Mouse (Mus musculus) Patski (cell line): ENCODE data around the gene Serf2. TPM values are rescaled to one million over a fixed set of nuclear protein-coding genes. Genes with fewer than 3 reads are reported as not detected.
A peak's percentile ranks its signal among the peaks of the same experiment; 100 is the strongest.

Experiments used
- ATAC-seq: fragments of 100-300 bp; one replicate; pipeline ENCODE4 v1.8.0; 2021
- CTCF ChIA-PET: fragments of 350-600 bp; sonication (Branson Sonifier 250); formaldehyde crosslinking; loops from one replicate; lab custom pipeline; 2022; ENCODE audit warnings: inconsistent platforms; lab: Charles Lee
- POLR2A ChIA-PET: fragments of 350-600 bp; sonication (Branson Sonifier 250); formaldehyde crosslinking; loops from one replicate; lab custom pipeline; 2022; ENCODE audit warnings: antibody characterized with exemption, inconsistent platforms; lab: Charles Lee
- DNase-seq: peaks from one replicate; pipeline ENCODE4 v3.0.0-alpha.2; 2011; ENCODE audit warnings: low read depth, low spot score
- H3K27me3 ChIP-seq: fragments of 371-371 bp; one replicate; pipeline ENCODE4 v1.5.1; 2021
- CTCF ChIP-seq: fragments of 100-300 bp; IDR thresholded peaks from one replicate; pipeline ENCODE4 v1.5.1; 2021
- in situ Hi-C: fragments of 300-500 bp; cut with MboI; formaldehyde crosslinking; loops from 3 replicates; pipeline ENCODE4 v1.11.1; 2018; ENCODE audit warnings: low pct_unique_long_range_greater_than_20kb, mixed read lengths
- polyA plus RNA-seq: library from polyadenylated mRNA; unstranded; gene quantifications from one replicate; pipeline ENCODE4 v1.2.3, GENCODE M21; 2021

The Serf2 gene
- polyA plus RNA-seq, 1 experiment from 2014 or later, result 667 TPM

DNA sequence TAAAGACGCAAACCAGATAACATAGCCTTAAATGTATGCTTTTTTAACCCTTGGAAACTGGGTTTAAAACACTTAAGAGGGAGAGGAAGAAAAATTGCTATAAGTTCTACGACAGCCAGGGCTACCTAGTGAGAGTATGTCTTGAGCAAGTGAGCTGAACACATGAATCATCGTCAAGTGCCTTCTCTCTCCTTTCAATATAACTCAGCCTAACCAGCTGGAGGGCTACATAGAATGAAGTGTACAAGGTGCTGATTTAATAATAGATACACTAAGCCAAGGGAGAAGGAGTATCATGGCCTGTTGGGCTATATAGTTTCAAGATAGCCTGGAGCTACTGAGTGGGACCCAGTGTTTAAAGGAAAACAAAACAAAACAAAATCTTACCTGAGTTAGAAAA, 30.5 kb upstream of the Serf2 start:
- no peak for TF ChIP-seq CTCF
- ChIA-PET CTCF (interaction anchor here (1.2 to 2.1 kb wide), 2 partner anchors 9 to 13 kb away, joined by 3 to 6 read pairs; no protein-coding TSS in a partner anchor), POLR2A (no interaction called here)
- in situ Hi-C loops, result no loop called here
- DNase-seq, result no peak
- no peaks in the 10 kb centered on the region for H3K27me3 ChIP-seq
- no peak for ATAC-seq

GRCm38 (mm10) chr2:121423166-121423565, 25.8 kb upstream of the Serf2 start:
- no peak for TF ChIP-seq CTCF
- ATAC-seq (no peak), DNase-seq (no peak)
- POLR2A ChIA-PET, result no interaction called here
- in situ Hi-C loops, result no loop called here
- CTCF ChIA-PET, result interaction anchor here (0.6 to 1.4 kb wide), 3 partner anchors 8 to 14 kb away, joined by 3 to 6 read pairs (median 4); no protein-coding TSS in a partner anchor
- H3K27me3 ChIP-seq, result no peaks in the 10 kb centered on the region

GRCm38 (mm10) chr2:121425890-121426289, 23.1 kb upstream of the Serf2 start:
- CTCF ChIA-PET, result interaction anchor here (1.9 kb wide), 1 partner anchor 10 kb away, joined by 8 read pairs; no protein-coding TSS in a partner anchor
- no peak for ATAC-seq
- no peak for DNase-seq
- POLR2A ChIA-PET, result no interaction called here
- no peaks in the 10 kb centered on the region for H3K27me3 ChIP-seq
- in situ Hi-C loops, result no loop called here
- TF ChIP-seq CTCF, result no peak

GRCm38 (mm10) chr2:121434854-121435253, 14.1 kb upstream of the Serf2 start:
- TF ChIP-seq CTCF, result peak; percentile 55
- H3K27me3 ChIP-seq, result no peaks in the 10 kb centered on the region
- ChIA-PET POLR2A (interaction anchor here (0.6 kb wide), 1 partner anchor 15 kb away, joined by 3 read pairs; no protein-coding TSS in a partner anchor), CTCF (interaction anchor here (1.0 to 2.0 kb wide), 4 partner anchors 8 to 46 kb away, joined by 3 to 8 read pairs (median 4); no protein-coding TSS in a partner anchor)
- ATAC-seq (no peak), DNase-seq (no peak)
- in situ Hi-C loops, result no loop called here

- no peaks in the 10 kb centered on the region for H3K27me3 ChIP-seq
- DNase-seq (no peak), ATAC-seq (no peak)
- in situ Hi-C loops, result no loop called here
- ChIA-PET CTCF (interaction anchor here (1.4 kb wide), 1 partner anchor 12 kb away, joined by 4 read pairs; no protein-coding TSS in a partner anchor), POLR2A (interaction anchor here (0.5 kb wide), 1 partner anchor 11 kb away, joined by 3 read pairs; no protein-coding TSS in a partner anchor)
- TF ChIP-seq CTCF, result no peak
These were observed 9.2 kb upstream of the Serf2 start for GRCm38 (mm10) chr2:121439746-121440145.

GRCm38 (mm10) chr2:121440834-121441605, 8.0 kb upstream of the Serf2 start:
- TF ChIP-seq CTCF, result no peak
- in situ Hi-C loops, result no loop called here
- H3K27me3 ChIP-seq, result no peaks in the 10 kb centered on the region
- POLR2A ChIA-PET, result no interaction called here
- DNase-seq (no peak), ATAC-seq (no peak)
- CTCF ChIA-PET, result interaction anchor here (1.0 to 1.6 kb wide), 2 partner anchors 9 kb away, joined by 3 to 5 read pairs; no protein-coding TSS in a partner anchor

DNA sequence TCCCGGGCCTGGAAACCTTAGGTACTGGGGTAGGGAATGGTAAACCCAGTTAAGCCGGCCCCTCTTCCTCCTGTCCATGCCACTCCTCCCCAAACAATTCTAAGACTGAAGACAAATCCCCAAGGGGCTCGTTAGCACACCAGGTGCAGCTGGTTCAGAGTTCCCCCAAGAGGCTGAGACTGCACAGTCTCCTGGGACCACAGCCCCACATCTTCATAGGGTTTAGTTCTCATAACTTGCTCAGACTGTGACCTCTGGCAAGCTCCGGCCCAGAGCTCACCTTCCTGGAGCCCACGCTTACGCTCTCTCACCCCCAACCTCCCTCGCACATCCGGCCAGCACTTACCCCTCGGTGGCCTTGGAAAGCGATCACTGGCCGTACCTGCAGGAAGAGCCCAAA, 7.2 kb upstream of the Serf2 start:
- CTCF ChIA-PET, result interaction anchor here (1.0 to 1.6 kb wide), 2 partner anchors 9 to 10 kb away, joined by 3 to 5 read pairs; no protein-coding TSS in a partner anchor
- in situ Hi-C loops, result no loop called here
- no peaks in the 10 kb centered on the region for H3K27me3 ChIP-seq
- no peak for TF ChIP-seq CTCF
- DNase-seq (no peak), ATAC-seq (no peak)
- POLR2A ChIA-PET, result no interaction called here

GRCm38 (mm10) chr2:121442259-121443067, 6.5 kb upstream of the Serf2 start:
- ATAC-seq (no peak), DNase-seq (no peak)
- in situ Hi-C loops, result no loop called here
- TF ChIP-seq CTCF, result no peak
- ChIA-PET CTCF (interaction anchor here (1.6 kb wide), 1 partner anchor 10 kb away, joined by 5 read pairs; no protein-coding TSS in a partner anchor), POLR2A (no interaction called here)
- no peaks in the 10 kb centered on the region for H3K27me3 ChIP-seq

- ChIA-PET POLR2A (no interaction called here), CTCF (no interaction called here)
- no peaks in the 10 kb centered on the region for H3K27me3 ChIP-seq
- TF ChIP-seq CTCF, result no peak
- no peak for ATAC-seq
- in situ Hi-C loops, result no loop called here
- no peak for DNase-seq
These were observed 6.0 kb upstream of the Serf2 start for GRCm38 (mm10) chr2:121443068-121443349.

GRCm38 (mm10) chr2:121444178-121444577, 4.8 kb upstream of the Serf2 start, which contains the start of gene Ell3:
Gene Ell3 (minus strand): TSS chr2:121444278.
- POLR2A ChIA-PET, result interaction anchor here (0.6 kb wide), 1 partner anchor 9 kb away, joined by 4 read pairs; no protein-coding TSS in a partner anchor
- no peak for TF ChIP-seq CTCF
- no peak for DNase-seq

More at GRCm38 (mm10) chr2:121444178-121444577, 4.8 kb upstream of the Serf2 start, which contains the start of gene Ell3:
- CTCF ChIA-PET, result interaction anchor here (1.1 kb wide), 1 partner anchor 15 kb away, joined by 4 read pairs; no protein-coding TSS in a partner anchor
- ATAC-seq, result no peak
- in situ Hi-C loops, result no loop called here
- H3K27me3 ChIP-seq, result no peaks in the 10 kb centered on the region
